Comparison of ENCODE assay signal across 21 mouse cellular contexts in the genomic region with DNA sequence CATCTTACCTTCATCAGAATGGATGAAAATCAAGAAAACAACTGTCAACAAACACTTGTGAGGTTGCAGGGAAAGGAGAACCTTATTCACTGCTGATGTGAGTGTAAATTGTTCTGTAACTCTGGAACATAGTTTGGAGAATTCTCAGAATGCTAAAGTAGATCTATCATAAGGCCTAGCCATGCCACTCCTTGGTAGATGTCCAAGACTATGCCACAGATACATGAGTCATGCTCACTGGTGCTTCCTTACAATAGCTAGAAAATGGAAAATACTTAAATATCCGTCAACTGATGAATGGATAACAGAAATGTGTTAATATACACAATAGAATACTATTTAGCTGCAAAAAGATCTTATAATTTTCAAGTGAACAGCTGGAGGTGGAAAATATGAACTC.
A peak's percentile ranks its signal among the peaks of the same experiment; 100 is the strongest.
DNase-seq lines count a peak whose midpoint lies in the region; ATAC-seq lines count a peak whose summit lies in the region.
"Had no signal": no experiment of that assay in that cellular context is flagged by ENCODE, and none has a peak within 500 bp of the region (broad histone marks: within the 10 kb centered on the region; RNA-seq: fewer than 3 reads in every experiment).

No protein-coding gene starts in this region.

- H3K27me3 ChIP-seq in forebrain, embryonic 15.5 days, result no peaks in the 10 kb centered on the region
- H3K27me3 ChIP-seq: hindbrain, embryonic 12.5 days; hindbrain, embryonic 15.5 days had no signal

- H3K36me3 ChIP-seq in forebrain, embryonic 15.5 days, result peaks cover 34% of the 10 kb centered on the region

- no peaks in the 10 kb centered on the region for H3K4me1 ChIP-seq in forebrain, embryonic 15.5 days
- H3K4me1 ChIP-seq: hindbrain, embryonic 12.5 days; hindbrain, embryonic 15.5 days had no signal

- H3K9ac ChIP-seq in forebrain, embryonic 15.5 days (replicated peaks), result no peak overlapping the region
- H3K9ac ChIP-seq: hindbrain, embryonic 12.5 days; hindbrain, embryonic 15.5 days had no signal

- no peak overlapping the region for H3K4me2 ChIP-seq in forebrain, embryonic 15.5 days (replicated peaks)
- H3K4me2 ChIP-seq: heart, embryonic 11.5 days; hindbrain, embryonic 12.5 days; hindbrain, embryonic 15.5 days had no signal

- peak; percentile 77 for DNase-seq in 3T3-L1 (ENCODE audit: low read depth, low spot score)
- peak; percentile 79 for DNase-seq in Muller cell, postnatal 12 days (ENCODE audit: inconsistent ontology term)
- peak; percentile 64 for DNase-seq in brain, adult 2 months (ENCODE audit: low read depth, low spot score)
- no peak for DNase-seq in urinary bladder, postnatal 10 days (ENCODE audit: low spot score)
- no peak for DNase-seq in lung, postnatal 14 days
- DNase-seq: adrenal gland, adult 2 months; adrenal gland, postnatal 14 days; cerebellum, adult 11-12 months; cerebellum, adult 8-10 months; cerebellum, postnatal 10 days; cerebellum, postnatal 36 days; gastrocnemius, adult 2 months; gastrocnemius, postnatal 14 days; heart, adult 11 months had no signal

- H3K4me3 ChIP-seq in forebrain, embryonic 15.5 days, result no peak overlapping the region
- H3K4me3 ChIP-seq: gastrocnemius, adult 2 months; hindbrain, embryonic 12.5 days; hindbrain, embryonic 15.5 days had no signal

- no peaks in the 10 kb centered on the region for H3K9me3 ChIP-seq in forebrain, embryonic 15.5 days
- H3K9me3 ChIP-seq: hindbrain, embryonic 12.5 days; hindbrain, embryonic 15.5 days had no signal

- 96% methylated on average over 1 of the region's 1 CpGs for WGBS in forebrain, embryonic 15.5 days

- no peak for ATAC-seq in forebrain, embryonic 15.5 days (replicated peaks)
- ATAC-seq: CD4-positive, CD25-positive, alpha-beta regulatory T cell, adult 4 months; forebrain, embryonic 14.5 days; intestine, postnatal 0 days had no signal

- no peak overlapping the region for H3K27ac ChIP-seq in forebrain, embryonic 15.5 days (replicated peaks)
- H3K27ac ChIP-seq: gastrocnemius, adult 2 months; hindbrain, embryonic 12.5 days; hindbrain, embryonic 15.5 days had no signal

Comparison
In these comparisons a context has a peak if more than half of its experiments do, and no peak if none do; other contexts are left out.
1. DNase-seq: peak in 3T3-L1 (single experiment), Muller cell, postnatal 12 days (single experiment) and brain, adult 2 months (single experiment); none in urinary bladder, postnatal 10 days (single experiment) and lung, postnatal 14 days (single experiment).